In the genomic region with DNA sequence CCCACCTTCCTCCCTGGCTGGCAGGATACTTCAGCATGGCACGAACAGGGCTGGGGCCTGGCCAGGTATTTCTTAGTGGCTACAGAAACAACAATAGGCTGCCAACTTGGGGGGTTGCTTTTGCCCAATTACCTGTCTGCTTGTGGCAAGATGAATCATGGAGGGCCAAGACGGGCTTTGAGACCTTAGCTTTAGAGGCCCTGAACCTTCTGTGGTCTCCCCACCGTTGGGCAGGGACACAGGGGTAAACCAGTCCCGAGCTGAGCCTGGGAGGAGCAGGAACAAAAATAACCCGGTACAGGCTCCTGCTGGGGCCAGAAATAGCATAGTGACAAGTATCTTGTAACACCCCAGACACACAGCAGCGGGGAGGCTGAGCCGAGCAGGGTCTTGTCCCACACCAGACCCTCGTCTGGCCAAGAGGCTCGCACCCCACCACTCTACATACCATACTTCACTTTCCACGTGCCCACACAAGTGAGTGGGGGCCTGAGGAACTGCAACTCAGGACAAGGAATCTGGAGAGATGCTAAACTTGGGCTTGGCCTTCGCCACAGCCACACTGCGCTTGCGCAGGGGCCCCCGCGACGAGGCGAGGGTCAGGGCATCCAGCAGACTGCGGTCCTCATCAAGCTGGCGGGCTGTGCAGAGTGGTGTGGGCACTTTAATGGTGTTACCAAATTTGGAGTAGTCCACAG, we compare ENCODE assay signal across 9 mouse cellular contexts. TPM values are rescaled to one million over a fixed set of nuclear protein-coding genes. Genes with fewer than 3 reads are reported as not detected.
DNase-seq lines count a peak whose midpoint lies in the region; ATAC-seq and TF ChIP-seq lines count a peak whose summit lies in the region.
"Had no signal": no experiment of that assay in that cellular context is flagged by ENCODE, and none has a peak within 500 bp of the region (broad histone marks: within the 10 kb centered on the region; RNA-seq: fewer than 3 reads in every experiment).

No protein-coding gene starts in this region.

- no peak overlapping the region for H3K27ac ChIP-seq in midbrain, embryonic 16.5 days (ENCODE audit: low read length)
- H3K27ac ChIP-seq in midbrain, embryonic 14.5 days (replicated peaks; ENCODE audit: low read depth, low read length), result no peak overlapping the region
- peak overlapping the region; percentile 37 for H3K27ac ChIP-seq in olfactory bulb, adult 2 months (ENCODE audit: insufficient read depth, low read depth, low read length)
- no peak overlapping the region for H3K27ac ChIP-seq in lung, postnatal 0 days (ENCODE audit: low read length)

- TF ChIP-seq CTCF in olfactory bulb, adult 2 months (IDR thresholded peaks at IDR 0.05; ENCODE audit: insufficient read depth, low read depth, low read length), result no peak
- no peak for TF ChIP-seq CTCF in lung, postnatal 0 days (IDR thresholded peaks at IDR 0.05)

- ATAC-seq in cerebellum, adult (ENCODE audit: insufficient number of reproducible peaks, low FRiP score, low TSS enrichment), result no peak
- ATAC-seq in midbrain, embryonic 16.5 days, result no peak
- no peak for ATAC-seq in midbrain, embryonic 14.5 days (ENCODE audit: low FRiP score, low TSS enrichment)
- ATAC-seq in lung, postnatal 0 days, result no peak

- TF ChIP-seq POLR2A in olfactory bulb, adult 2 months (IDR thresholded peaks at IDR 0.05; ENCODE audit: insufficient read depth, low read depth, low read length), result no peak

- peak; percentile 64 to 71 for DNase-seq in cerebellum, adult 18-20 months
- no peak for DNase-seq in midbrain, embryonic 14.5 days
- peak; percentile 68 to 70 for DNase-seq in heart, adult 9 months (ENCODE audit: low spot score in 2 of 2)
- no peak for DNase-seq in lung, postnatal 0 days (ENCODE audit: low spot score)
- DNase-seq in layer of hippocampus, adult 9-11 months, result no peak
- DNase-seq: kidney, adult 18-20 months had no signal

- H3K4me3 ChIP-seq in midbrain, embryonic 16.5 days (ENCODE audit: low read depth, low read length), result no peak overlapping the region
- no peak overlapping the region for H3K4me3 ChIP-seq in midbrain, embryonic 14.5 days (replicated peaks; ENCODE audit: low read depth, low read length)
- peak overlapping the region; percentile 27 for H3K4me3 ChIP-seq in olfactory bulb, adult 2 months (ENCODE audit: insufficient read depth, low read depth, low read length)
- H3K4me3 ChIP-seq in lung, postnatal 0 days (ENCODE audit: low read depth, low read length), result no peak overlapping the region

- TF ChIP-seq EP300 in lung, postnatal 0 days (IDR thresholded peaks at IDR 0.05), result no peak

- WGBS in midbrain, embryonic 16.5 days, result 88% methylated on average over 19 of the region's 19 CpGs
- 90% methylated on average over 19 of the region's 19 CpGs for WGBS in midbrain, embryonic 14.5 days
- 61% methylated on average over 19 of the region's 19 CpGs for WGBS in olfactory bulb, adult 2 months
- 63% methylated on average over 19 of the region's 19 CpGs for WGBS in lung, postnatal 0 days

- H3K27me3 ChIP-seq in midbrain, embryonic 16.5 days (ENCODE audit: control insufficient read depth, insufficient read depth, low read depth, low read length), result peaks cover 11% of the 10 kb centered on the region
- H3K27me3 ChIP-seq in midbrain, embryonic 14.5 days (ENCODE audit: control insufficient read depth, insufficient read depth, low read length), result peaks cover 18% of the 10 kb centered on the region; the same call in 1 of the 2 replicates
- H3K27me3 ChIP-seq in lung, postnatal 0 days (replicated peaks; ENCODE audit: insufficient read depth, low read length), result 0 out of 2 replicates have a peak, but pooled peaks cover 8% of the 10 kb centered on the region

- H3K4me2 ChIP-seq in midbrain, embryonic 16.5 days (ENCODE audit: low read length), result peak overlapping the region; percentile 24; the same call in 1 of the 2 replicates
- no peak overlapping the region; the same call in 1 of the 2 replicates for H3K4me2 ChIP-seq in midbrain, embryonic 14.5 days (ENCODE audit: low read length)
- no peak overlapping the region for H3K4me2 ChIP-seq in lung, postnatal 0 days (replicated peaks; ENCODE audit: low read depth, low read length)

- H3K9ac ChIP-seq in midbrain, embryonic 16.5 days (ENCODE audit: low read depth, low read length), result no peak overlapping the region
- H3K9ac ChIP-seq in midbrain, embryonic 14.5 days (replicated peaks; ENCODE audit: low read length), result no peak overlapping the region
- H3K9ac ChIP-seq in lung, postnatal 0 days (replicated peaks; ENCODE audit: low read depth), result no peak overlapping the region

- H3K9me3 ChIP-seq in midbrain, embryonic 16.5 days (replicated peaks; ENCODE audit: control insufficient read depth, low read length, poor library complexity, severe bottlenecking), result no peaks in the 10 kb centered on the region
- H3K9me3 ChIP-seq in midbrain, embryonic 14.5 days (ENCODE audit: control insufficient read depth, low read length), result no peaks in the 10 kb centered on the region
- no peaks in the 10 kb centered on the region for H3K9me3 ChIP-seq in lung, postnatal 0 days (ENCODE audit: low read length)

- H3K36me3 ChIP-seq in midbrain, embryonic 16.5 days (ENCODE audit: control insufficient read depth, insufficient read depth, low read length), result no peaks in the 10 kb centered on the region
- H3K36me3 ChIP-seq in midbrain, embryonic 14.5 days (ENCODE audit: control insufficient read depth, insufficient read depth, low read length), result no peaks in the 10 kb centered on the region
- H3K36me3 ChIP-seq in lung, postnatal 0 days (ENCODE audit: insufficient read depth, low read length), result no peaks in the 10 kb centered on the region

- H3K4me1 ChIP-seq in midbrain, embryonic 16.5 days (ENCODE audit: control insufficient read depth, insufficient read depth, low read length), result peaks cover 10% of the 10 kb centered on the region
- peaks cover 1% of the 10 kb centered on the region; the same call in 1 of the 2 replicates for H3K4me1 ChIP-seq in midbrain, embryonic 14.5 days (ENCODE audit: control insufficient read depth, insufficient read depth, low read length)
- H3K4me1 ChIP-seq in olfactory bulb, adult 2 months (ENCODE audit: control insufficient read depth, insufficient read depth, low read length), result peaks cover 38% of the 10 kb centered on the region
- no peaks in the 10 kb centered on the region for H3K4me1 ChIP-seq in lung, postnatal 0 days (ENCODE audit: insufficient read depth, low read depth, low read length)

RNA-seq across cellular contexts. Expression of gene Kcnj11, which starts 2.2 kb away (rescaled TPM):
- polyA plus RNA-seq in midbrain, embryonic 16.5 days (2015; fragmentation: Nextera tagmentation; extraction: Ambion mirVana), result 2.4 and 2.8 TPM in 2 replicates
- 1.6 and 2.0 TPM in 2 replicates for polyA plus RNA-seq in midbrain, embryonic 14.5 days (2014; fragmentation: Nextera tagmentation; extraction: Ambion mirVana)
- polyA plus RNA-seq in olfactory bulb, adult 2 months (2012; ENCODE audit: insufficient read depth, insufficient read length, low replicate concordance, missing spikeins), result not detected in 2 replicates
- 0.44 and 0.45 TPM in 2 replicates for polyA plus RNA-seq in lung, postnatal 0 days (2015; fragmentation: Nextera tagmentation; extraction: Ambion mirVana)

Comparison
In these comparisons a context has a peak if more than half of its experiments do, and no peak if none do; other contexts are left out.
1. DNase-seq: peak in cerebellum, adult 18-20 months (2 of 2) and heart, adult 9 months (2 of 2); none in midbrain, embryonic 14.5 days (single experiment), lung, postnatal 0 days (single experiment) and layer of hippocampus, adult 9-11 months (single experiment).